Mouse (Mus musculus) limb, embryonic 10.5 days (tissue): ENCODE data around the gene Npsr1. TPM values are rescaled to one million over a fixed set of nuclear protein-coding genes. Genes with fewer than 3 reads are reported as not detected.

ENCODE experiments used
- DNase-seq: peaks from one replicate; pipeline ENCODE4 v3.0.0-alpha.2; 2017; ENCODE audit warnings: low spot score
- H3K27ac ChIP-seq: fragments of 300-500 bp; sonication (generic); 2 replicates; pipeline ENCODE4 v1.5.1; 2016; ENCODE audit warnings: mild to moderate bottlenecking
- H3K27me3 ChIP-seq: fragments of 300-500 bp; sonication (generic); 2 replicates; pipeline ENCODE4 v1.6.1; 2016; ENCODE audit warnings: low read depth, mild to moderate bottlenecking; ENCODE audit not compliant: poor library complexity, severe bottlenecking
- H3K36me3 ChIP-seq: fragments of 300-500 bp; sonication (generic); 2 replicates; pipeline ENCODE4 v1.6.1; 2016; ENCODE audit warnings: mild to moderate bottlenecking, moderate library complexity
- H3K4me1 ChIP-seq: fragments of 300-500 bp; sonication (generic); 2 replicates; pipeline ENCODE4 v1.6.1; 2016
- H3K4me3 ChIP-seq: fragments of 300-500 bp; sonication (generic); 2 replicates; pipeline ENCODE4 v1.5.1; 2016; ENCODE audit warnings: mild to moderate bottlenecking, moderate library complexity
- H3K9me3 ChIP-seq: fragments of 300-500 bp; sonication (generic); replicated peaks from 2 replicates; pipeline ENCODE4 v1.6.1; 2016; ENCODE audit warnings: mild to moderate bottlenecking
- WGBS: fragments of 180-500 bp; shearing (Covaris S2); methylation state at CpG from one replicate; pipeline ENCODE4 v1.1.7; 2016; 5-methylcytosine and 5-hydroxymethylcytosine counted together
- polyA plus RNA-seq: library from polyadenylated mRNA; unstranded; fragments of >200 nt; fragmentation: Nextera tagmentation; extraction: Ambion mirVana; gene quantifications from 2 replicates; pipeline ENCODE4 v1.2.1, GENCODE M21; 2016

The Npsr1 gene
- polyA plus RNA-seq, 1 experiment from 2014 or later: not detected

DNA sequence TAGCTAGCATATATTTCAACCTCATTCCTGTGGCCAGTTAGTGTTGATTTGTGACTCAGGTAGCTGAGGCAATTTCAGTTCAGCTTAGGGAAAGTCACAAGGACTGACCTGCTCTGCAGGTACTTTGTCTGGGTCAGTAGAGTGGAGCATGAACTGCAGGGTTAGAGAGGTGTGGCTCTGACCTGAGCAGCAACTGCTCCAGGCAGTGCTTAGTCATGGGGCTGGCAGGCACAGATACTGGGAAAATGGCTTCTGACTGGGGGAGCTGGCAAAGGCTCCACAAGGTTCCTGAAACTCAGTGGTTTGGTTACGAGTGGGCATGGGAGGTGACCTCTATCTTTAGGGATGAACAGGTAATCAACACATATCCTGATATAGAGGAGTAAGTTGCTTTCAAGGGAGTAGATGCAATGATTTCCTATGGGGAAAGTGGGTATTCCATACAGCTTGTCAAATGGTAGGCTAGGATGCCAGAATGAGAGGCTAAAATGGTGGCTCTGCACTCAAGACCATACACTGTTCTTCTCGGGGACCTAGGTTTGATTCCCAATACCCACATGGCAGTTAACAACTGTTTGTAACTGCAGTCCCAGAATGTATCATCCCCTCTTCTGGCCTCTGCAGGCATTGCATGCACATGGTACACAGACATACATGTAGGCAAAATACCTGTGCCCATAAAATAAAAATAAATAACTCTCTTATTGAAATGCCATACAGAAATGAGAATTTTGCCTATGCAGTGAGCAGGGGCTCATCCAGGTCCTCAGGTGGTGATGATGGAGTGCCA, 182.9 kb downstream of the Npsr1 start:
- Histone ChIP-seq H3K9me3 (no peaks in the 10 kb centered on the region), H3K36me3 (no peaks in the 10 kb centered on the region), H3K4me1 (no peaks in the 10 kb centered on the region), H3K4me3 (no peak overlapping the region), H3K27ac (no peak overlapping the region), H3K27me3 (no peaks in the 10 kb centered on the region)
- no peak for DNase-seq
- 94% methylated on average over 2 of the region's 2 CpGs for WGBS

DNA sequence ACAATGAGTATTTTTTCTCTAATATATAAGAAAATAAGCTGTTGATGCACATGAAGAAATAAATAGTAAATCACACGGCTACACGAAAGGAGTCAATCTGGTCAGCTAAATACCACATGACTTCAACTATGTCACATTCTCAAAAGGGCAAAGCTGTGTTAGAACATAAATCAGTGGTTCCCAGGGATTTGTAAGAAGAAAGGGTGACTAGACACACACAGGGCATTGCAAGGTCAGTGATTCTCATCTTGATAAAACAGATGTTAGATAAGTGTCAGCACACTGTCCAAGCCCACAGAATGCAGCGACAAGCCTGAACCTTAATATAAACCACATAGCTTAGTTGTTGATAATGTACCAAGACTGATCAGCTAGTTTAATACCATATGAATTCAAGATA, 184.8 kb downstream of the Npsr1 start:
- Histone ChIP-seq H3K4me3 (no peak overlapping the region), H3K36me3 (no peaks in the 10 kb centered on the region), H3K9me3 (no peaks in the 10 kb centered on the region), H3K27ac (no peak overlapping the region), H3K4me1 (no peaks in the 10 kb centered on the region), H3K27me3 (no peaks in the 10 kb centered on the region)
- 81% methylated on average over 3 of the region's 3 CpGs for WGBS
- DNase-seq: no peak

DNA sequence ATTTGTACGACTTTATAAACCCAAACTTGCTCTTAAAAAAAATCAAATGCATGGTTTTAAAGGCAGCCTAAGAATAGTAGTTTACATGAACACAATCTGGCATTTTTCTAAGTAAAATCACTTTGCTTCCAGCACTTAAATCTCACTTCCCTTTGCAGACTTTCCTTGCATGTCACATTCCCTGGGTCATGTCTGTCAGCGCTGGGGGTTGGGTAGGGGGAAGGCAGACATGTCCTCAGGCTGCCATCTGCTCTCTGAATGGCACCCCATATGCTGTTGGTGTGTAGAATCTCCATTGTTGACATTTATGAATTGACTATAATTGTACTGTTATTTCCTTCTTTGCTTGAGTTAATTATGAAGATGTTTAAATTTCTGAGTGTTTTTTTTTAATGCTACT, 185.3 kb downstream of the Npsr1 start:
- H3K27me3 ChIP-seq: no peaks in the 10 kb centered on the region
- no peak overlapping the region for H3K27ac ChIP-seq
- WGBS: 78% methylated on average over 2 of the region's 2 CpGs

DNA sequence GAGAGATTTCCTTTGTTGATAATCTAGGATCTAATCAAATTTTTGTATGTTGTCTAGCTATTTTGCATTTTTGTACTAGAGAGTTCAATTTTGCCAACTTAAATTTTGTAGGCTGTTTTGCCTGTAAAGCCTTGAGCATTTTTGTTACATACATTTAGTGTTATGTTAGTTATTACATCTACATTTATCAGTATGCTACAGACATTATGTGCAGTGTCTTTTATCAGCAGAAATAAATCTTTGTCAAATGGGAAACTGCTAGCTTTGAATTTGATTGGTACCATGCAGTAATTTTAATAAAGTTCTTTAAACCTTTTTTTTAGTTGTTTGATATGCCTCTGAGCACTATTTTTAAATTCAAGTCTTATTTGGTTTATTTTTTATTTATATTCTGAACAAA, 185.7 kb downstream of the Npsr1 start:
- Histone ChIP-seq H3K4me3 (no peak overlapping the region), H3K36me3 (no peaks in the 10 kb centered on the region), H3K9me3 (no peaks in the 10 kb centered on the region), H3K4me1 (no peaks in the 10 kb centered on the region), H3K27me3 (no peaks in the 10 kb centered on the region), H3K27ac (no peak overlapping the region)
- DNase-seq: no peak

More for the DNA sequence above, 185.3 kb downstream of the Npsr1 start:
- DNase-seq: no peak
- H3K9me3 ChIP-seq: no peaks in the 10 kb centered on the region
- no peaks in the 10 kb centered on the region for H3K36me3 ChIP-seq
- no peaks in the 10 kb centered on the region for H3K4me1 ChIP-seq
- no peak overlapping the region for H3K4me3 ChIP-seq

DNA sequence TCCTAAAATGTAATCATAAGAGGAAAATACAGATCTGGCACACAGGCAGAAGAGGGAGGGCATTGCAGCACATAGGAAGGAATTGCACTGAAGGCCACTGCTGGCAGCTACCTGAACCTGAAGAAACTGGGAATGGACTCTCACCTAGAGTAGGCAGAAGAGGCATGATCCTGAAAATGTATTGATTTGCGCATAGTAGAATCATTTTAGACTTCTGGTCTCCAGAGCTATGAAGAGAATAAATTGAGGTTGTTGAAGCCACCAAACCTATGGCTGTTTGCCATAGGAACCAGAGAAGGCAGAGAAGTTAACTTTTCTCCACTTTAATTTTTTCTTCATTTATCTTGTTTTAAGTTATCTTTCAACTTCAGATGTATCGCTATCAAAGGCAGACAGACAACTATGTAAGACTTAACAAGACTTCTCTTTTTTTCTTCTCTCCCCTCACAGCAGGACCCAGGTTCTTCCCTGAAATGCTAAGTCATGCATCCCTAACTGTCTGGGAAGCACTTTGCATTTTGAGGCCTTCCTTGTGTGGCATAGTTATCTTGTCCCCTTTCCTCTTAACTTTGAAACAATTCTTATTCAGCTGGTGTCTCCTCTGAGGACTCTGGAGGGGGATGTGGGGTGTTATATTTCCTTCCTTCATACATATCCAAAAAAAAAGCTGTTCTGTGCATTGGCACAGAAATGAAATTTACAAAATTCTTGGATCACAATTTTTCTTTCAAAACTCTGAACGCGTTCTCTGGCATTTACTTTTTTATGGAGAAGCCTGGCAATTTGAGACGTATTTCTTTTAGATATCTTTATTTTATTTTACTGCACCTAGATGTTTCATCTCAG, 186.7 kb downstream of the Npsr1 start:
- DNase-seq: no peak
- no peak overlapping the region for H3K4me3 ChIP-seq
- no peaks in the 10 kb centered on the region for H3K27me3 ChIP-seq
- 86% methylated on average over 5 of the region's 5 CpGs for WGBS
- H3K4me1 ChIP-seq: no peaks in the 10 kb centered on the region
- H3K9me3 ChIP-seq: no peaks in the 10 kb centered on the region
- H3K27ac ChIP-seq: no peak overlapping the region
- H3K36me3 ChIP-seq: no peaks in the 10 kb centered on the region

DNA sequence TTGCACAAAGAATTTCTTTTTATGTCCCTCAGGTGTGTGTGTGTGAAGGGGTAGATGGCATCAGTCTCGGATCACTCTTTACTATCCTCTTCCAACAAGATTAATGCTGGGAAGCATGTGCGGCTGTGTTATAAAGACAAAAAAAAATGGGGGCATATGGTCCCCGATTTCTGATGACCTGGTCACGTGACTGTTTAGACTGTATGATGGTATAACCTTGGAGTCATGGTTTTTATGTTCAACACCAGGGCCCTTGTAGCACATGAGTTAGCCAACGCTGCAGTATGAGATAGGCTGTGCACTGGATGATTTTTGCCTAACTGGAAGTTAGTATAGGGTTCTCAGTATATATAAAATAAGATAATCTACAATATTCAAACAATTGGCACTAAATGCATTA, 187.6 kb downstream of the Npsr1 start:
- no peak for DNase-seq
- Histone ChIP-seq H3K27me3 (no peaks in the 10 kb centered on the region), H3K36me3 (no peaks in the 10 kb centered on the region), H3K9me3 (no peaks in the 10 kb centered on the region), H3K27ac (no peak overlapping the region), H3K4me1 (no peaks in the 10 kb centered on the region), H3K4me3 (no peak overlapping the region)
- WGBS: 94% methylated on average over 5 of the region's 5 CpGs

DNA sequence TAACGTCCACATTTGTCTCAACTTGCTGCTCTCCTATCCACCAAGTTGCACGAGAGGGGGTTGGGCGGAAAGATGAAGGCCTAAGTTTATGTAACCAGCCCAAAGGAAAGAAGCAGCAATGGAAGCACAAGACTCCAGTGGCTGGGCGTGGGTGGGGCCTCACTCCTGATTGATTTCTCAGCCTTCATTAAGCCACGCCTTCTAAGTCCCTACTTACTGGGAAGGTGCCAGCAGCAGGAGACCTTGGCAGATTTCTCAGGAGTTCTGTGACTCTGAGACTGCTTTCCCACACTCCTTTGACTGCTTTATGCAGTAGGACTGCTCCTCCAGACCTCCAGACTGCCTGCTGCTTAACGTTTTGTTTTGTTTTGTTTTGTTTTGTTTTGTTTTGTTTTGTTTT, 193.6 kb downstream of the Npsr1 start:
- no peaks in the 10 kb centered on the region for H3K4me1 ChIP-seq
- H3K9me3 ChIP-seq: no peaks in the 10 kb centered on the region
- no peaks in the 10 kb centered on the region for H3K36me3 ChIP-seq
- H3K4me3 ChIP-seq: no peak overlapping the region
- no peak for DNase-seq
- no peaks in the 10 kb centered on the region for H3K27me3 ChIP-seq
- 41% methylated on average over 6 of the region's 6 CpGs for WGBS
- H3K27ac ChIP-seq: no peak overlapping the region

DNA sequence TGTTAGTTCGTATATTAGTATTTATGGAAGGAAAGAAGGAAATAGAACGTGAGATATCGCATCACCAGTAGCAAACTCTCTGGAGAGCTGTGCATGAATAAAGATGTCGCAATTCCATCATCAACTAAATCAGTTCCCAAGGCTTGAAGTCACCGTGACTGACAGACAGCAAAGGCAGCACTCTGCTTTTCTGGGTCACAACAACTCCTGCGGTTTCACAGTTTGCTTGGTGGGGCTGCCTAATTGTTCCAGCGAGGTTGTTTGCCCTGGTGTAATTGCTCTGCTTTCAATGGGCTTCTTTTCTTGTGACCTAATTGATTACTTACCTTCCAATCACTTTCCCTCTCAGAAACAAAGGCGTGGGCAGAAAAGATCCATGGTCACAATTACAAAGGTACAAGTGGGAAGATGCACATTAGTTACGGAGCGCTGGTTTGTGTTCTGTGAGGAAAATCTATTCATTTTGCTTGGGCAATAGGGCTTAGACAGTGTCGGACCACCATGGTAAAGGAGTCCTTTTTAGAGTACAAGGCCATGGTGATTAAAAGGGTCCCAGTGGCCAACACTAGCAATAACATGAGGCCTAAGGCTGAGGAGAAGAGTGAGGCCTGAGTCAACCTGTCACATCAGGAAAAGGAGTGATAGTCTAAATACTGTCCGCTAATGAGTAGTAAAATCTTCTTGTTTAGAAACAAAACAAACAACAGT, 195.6 kb downstream of the Npsr1 start:
- H3K9me3 ChIP-seq: no peaks in the 10 kb centered on the region
- no peak overlapping the region for H3K4me3 ChIP-seq
- 70% methylated on average over 12 of the region's 12 CpGs for WGBS
- DNase-seq: no peak
- no peaks in the 10 kb centered on the region for H3K36me3 ChIP-seq
- no peak overlapping the region for H3K27ac ChIP-seq
- H3K4me1 ChIP-seq: no peaks in the 10 kb centered on the region
- no peaks in the 10 kb centered on the region for H3K27me3 ChIP-seq

DNA sequence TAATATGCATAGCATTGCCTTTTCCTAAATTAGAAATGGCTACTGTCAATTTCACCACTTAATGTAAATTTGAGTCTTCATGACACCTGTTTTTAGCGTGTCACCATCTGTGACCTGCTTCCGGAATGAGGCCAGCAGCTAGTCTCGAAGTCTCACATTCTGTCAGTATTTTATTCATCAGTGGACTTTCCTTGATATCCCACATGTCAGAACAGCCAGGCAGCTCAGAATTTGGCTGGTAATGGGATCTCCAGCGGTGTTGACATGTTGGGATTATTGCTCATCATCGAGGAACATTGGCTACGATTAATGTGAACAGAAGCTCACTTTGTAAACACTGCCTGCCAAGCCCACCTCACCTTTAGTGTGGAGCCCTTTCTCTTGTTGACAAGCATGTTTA, 205.1 kb downstream of the Npsr1 start:
- H3K27me3 ChIP-seq: no peaks in the 10 kb centered on the region
- no peak overlapping the region for H3K4me3 ChIP-seq
- H3K4me1 ChIP-seq: no peaks in the 10 kb centered on the region
- no peaks in the 10 kb centered on the region for H3K9me3 ChIP-seq
- no peak for DNase-seq
- no peak overlapping the region for H3K27ac ChIP-seq
- WGBS: 94% methylated on average over 6 of the region's 6 CpGs
- H3K36me3 ChIP-seq: no peaks in the 10 kb centered on the region

DNA sequence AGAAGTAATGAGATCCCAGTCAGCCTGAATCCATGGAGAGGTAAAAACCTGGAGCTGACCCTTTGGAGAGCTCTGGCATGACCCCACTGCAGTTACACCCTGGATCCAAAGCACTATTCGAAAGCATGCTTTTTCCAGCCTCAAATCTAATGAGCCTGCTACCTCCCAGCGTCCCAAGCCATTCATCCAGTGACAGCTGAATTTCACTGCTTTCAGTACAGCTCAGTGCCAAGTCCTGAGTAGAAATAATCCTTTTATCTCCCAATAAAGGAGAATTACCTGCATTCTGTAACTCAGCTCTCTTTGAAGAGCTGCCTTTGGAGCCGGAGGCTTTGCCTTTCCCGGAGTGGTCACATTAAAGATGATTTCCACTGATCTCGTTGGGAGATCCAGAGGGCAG, 209.2 kb downstream of the Npsr1 start:
- no peak overlapping the region for H3K4me3 ChIP-seq
- WGBS: 42% methylated on average over 5 of the region's 5 CpGs
- no peaks in the 10 kb centered on the region for H3K27me3 ChIP-seq
- no peaks in the 10 kb centered on the region for H3K36me3 ChIP-seq
- DNase-seq: no peak
- H3K27ac ChIP-seq: no peak overlapping the region
- no peaks in the 10 kb centered on the region for H3K9me3 ChIP-seq
- H3K4me1 ChIP-seq: no peaks in the 10 kb centered on the region

DNA sequence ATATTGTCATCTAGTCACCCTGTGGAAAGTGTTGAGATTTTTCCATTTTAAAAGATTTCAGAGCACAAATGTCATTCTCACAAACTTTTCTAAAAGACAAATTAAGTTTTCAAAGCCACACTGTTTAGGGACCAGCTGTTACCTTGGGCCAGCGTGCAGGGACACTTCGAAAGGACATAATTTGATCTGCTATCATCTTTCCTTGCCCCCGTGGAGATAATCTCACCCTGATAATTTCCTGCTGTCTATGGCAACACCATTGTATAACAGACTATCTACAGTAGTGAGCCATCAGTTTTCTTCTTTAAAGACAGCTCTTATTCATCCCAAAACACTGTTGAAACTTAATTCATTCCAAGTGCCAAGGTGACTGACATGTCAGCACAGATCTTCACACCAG, 209.6 kb downstream of the Npsr1 start:
- no peak overlapping the region for H3K27ac ChIP-seq
- no peak overlapping the region for H3K4me3 ChIP-seq
- H3K36me3 ChIP-seq: no peaks in the 10 kb centered on the region
- H3K27me3 ChIP-seq: no peaks in the 10 kb centered on the region
- DNase-seq: no peak
- no peaks in the 10 kb centered on the region for H3K9me3 ChIP-seq
- H3K4me1 ChIP-seq: no peaks in the 10 kb centered on the region
- WGBS: 71% methylated on average over 3 of the region's 3 CpGs

DNA sequence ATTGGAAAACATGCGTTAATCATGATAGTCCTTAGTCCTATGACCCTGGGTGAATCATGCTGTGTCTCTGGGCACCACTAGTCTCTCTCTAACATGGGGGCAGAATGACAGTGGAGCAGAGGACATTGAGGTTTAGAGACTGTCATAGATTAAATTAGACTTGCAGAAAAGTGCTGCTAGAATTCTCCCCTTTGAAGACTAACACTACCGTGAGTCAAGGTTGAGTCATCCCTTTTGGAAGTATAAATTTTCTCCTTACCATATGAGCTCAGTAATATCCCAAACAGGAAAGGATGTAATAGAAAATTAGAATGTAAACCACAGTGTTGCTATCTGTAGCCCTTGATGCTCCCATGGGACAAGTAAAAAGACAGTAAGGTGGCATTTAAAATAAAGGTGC, 218.0 kb downstream of the Npsr1 start:
- no peak overlapping the region for H3K4me3 ChIP-seq
- H3K27me3 ChIP-seq: no peaks in the 10 kb centered on the region
- no peak overlapping the region for H3K27ac ChIP-seq
- no peaks in the 10 kb centered on the region for H3K9me3 ChIP-seq
- no peaks in the 10 kb centered on the region for H3K4me1 ChIP-seq
- no peak for DNase-seq
- H3K36me3 ChIP-seq: no peaks in the 10 kb centered on the region
- WGBS: 94% methylated on average over 2 of the region's 2 CpGs

DNA sequence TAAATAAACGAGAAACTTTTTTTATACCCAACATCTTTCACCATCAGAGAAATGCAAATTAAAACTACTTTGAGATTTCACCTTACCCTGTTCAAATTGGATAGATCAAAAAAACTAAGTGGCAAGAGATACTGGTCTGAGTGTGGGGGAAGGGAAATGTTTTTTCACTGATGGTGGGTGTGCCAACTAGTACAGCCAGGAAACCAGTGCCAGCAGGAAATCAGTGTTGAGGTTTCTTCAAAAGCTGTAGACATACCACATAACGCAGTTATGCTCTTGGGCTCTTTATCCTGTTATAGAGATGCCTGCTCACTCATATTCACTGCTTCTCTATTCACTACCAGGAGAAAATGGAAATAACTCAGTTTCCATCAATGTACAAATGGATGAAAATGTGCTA, 233.9 kb downstream of the Npsr1 start:
- H3K36me3 ChIP-seq: no peaks in the 10 kb centered on the region
- H3K4me1 ChIP-seq: no peaks in the 10 kb centered on the region
- no peaks in the 10 kb centered on the region for H3K27me3 ChIP-seq
- no peaks in the 10 kb centered on the region for H3K9me3 ChIP-seq
- WGBS: 79% methylated on average over 2 of the region's 2 CpGs
- no peak for DNase-seq
- H3K27ac ChIP-seq: no peak overlapping the region
- no peak overlapping the region for H3K4me3 ChIP-seq
